Mouse (Mus musculus): Measurements from ENCODE around the gene Ndufc2.

GRCm38 (mm10) chr7:97414426-97414825, 14.6 kb downstream of the Ndufc2 start:
- TF ChIP-seq MYOG (IDR thresholded peaks at IDR 0.05; ENCODE audit: control insufficient read depth, extremely low read depth, insufficient read length) (no peak), CTCF (IDR thresholded peaks at IDR 0.05; ENCODE audit: control insufficient read depth, insufficient read depth, insufficient read length) (no peak), MAX (IDR thresholded peaks at IDR 0.05) (no peak), USF1 (IDR thresholded peaks at IDR 0.05; ENCODE audit: low read depth) (no peak), CEBPB (IDR thresholded peaks at IDR 0.05; ENCODE audit: low read depth) (no peak), MYOD1 (IDR thresholded peaks at IDR 0.05; ENCODE audit: control insufficient read depth, insufficient read length, low read depth) (no peak), FOSL1 (IDR thresholded peaks at IDR 0.05; ENCODE audit: insufficient read depth, low read length, poor library complexity, severe bottlenecking) (no peak)

Data from C2C12 (cell line).